Mouse (Mus musculus) thymus, postnatal 25 days (tissue): Measurements from ENCODE around the gene Tfap4.
"Not testable (repeated sequence)": the region's sequence is repeated elsewhere in the genome, so short reads cannot be mapped to it uniquely, and the experiment has no call there.

Experiments used
- DNase-seq: peaks from one replicate; pipeline ENCODE4 v3.0.0; 2022

Gene Tfap4

GRCm38 (mm10) chr16:4551885-4552284 lies 7.8 kb downstream of the Tfap4 start:
- DNase-seq, result no peak

GRCm38 (mm10) chr16:4551056-4551455 lies 8.6 kb downstream of the Tfap4 start:
- peak; percentile 43 for DNase-seq

- no peak for DNase-seq
These were observed 10.5 kb downstream of the Tfap4 start for GRCm38 (mm10) chr16:4548953-4549688.

- no peak for DNase-seq
These were observed 12.0 kb downstream of the Tfap4 start for GRCm38 (mm10) chr16:4547611-4548010.

GRCm38 (mm10) chr16:4546838-4547237 lies 12.8 kb downstream of the Tfap4 start:
- no peak for DNase-seq

GRCm38 (mm10) chr16:4544845-4545244 lies 14.8 kb downstream of the Tfap4 start:
- no peak for DNase-seq

GRCm38 (mm10) chr16:4543266-4543665 lies 16.4 kb downstream of the Tfap4 start:
- no peak for DNase-seq

GRCm38 (mm10) chr16:4542236-4542774 lies 17.3 kb downstream of the Tfap4 start:
- no peak for DNase-seq

- peak; percentile 96 for DNase-seq
These were observed 18.0 kb downstream of the Tfap4 start, which contains the start of gene Srl for GRCm38 (mm10) chr16:4541501-4542198. Gene Srl, minus strand, starts transcription at chr16:4541816.

GRCm38 (mm10) chr16:4541033-4541432 lies 18.6 kb downstream of the Tfap4 start:
- DNase-seq, result no peak

GRCm38 (mm10) chr16:4540064-4540775 lies 19.4 kb downstream of the Tfap4 start:
- no peak for DNase-seq

GRCm38 (mm10) chr16:4539521-4539920 lies 20.1 kb downstream of the Tfap4 start:
- no peak for DNase-seq

- no peak for DNase-seq
These were observed 21.9 kb downstream of the Tfap4 start for GRCm38 (mm10) chr16:4537616-4538358.

GRCm38 (mm10) chr16:4527373-4527772 lies 32.3 kb downstream of the Tfap4 start:
- DNase-seq, result not testable (repeated sequence)

GRCm38 (mm10) chr16:4523313-4524004 lies 36.2 kb downstream of the Tfap4 start:
- DNase-seq, result no peak

GRCm38 (mm10) chr16:4522879-4523278 lies 36.8 kb downstream of the Tfap4 start:
- no peak for DNase-seq

GRCm38 (mm10) chr16:4521735-4522530 lies 37.7 kb downstream of the Tfap4 start:
- DNase-seq, result no peak

- DNase-seq, result no peak
These were observed 38.5 kb downstream of the Tfap4 start for GRCm38 (mm10) chr16:4521074-4521667.

GRCm38 (mm10) chr16:4520673-4521072 lies 39.0 kb downstream of the Tfap4 start:
- no peak for DNase-seq

GRCm38 (mm10) chr16:4519825-4520224 lies 39.8 kb downstream of the Tfap4 start:
- DNase-seq, result no peak

GRCm38 (mm10) chr16:4519157-4519556 lies 40.5 kb downstream of the Tfap4 start:
- no peak for DNase-seq
